Mouse (Mus musculus) heart, embryonic 14.5 days (tissue): ENCODE data around the gene Anapc15. TPM values are rescaled to one million over a fixed set of nuclear protein-coding genes. Genes with fewer than 3 reads are reported as not detected.
A peak's percentile ranks its signal among the peaks of the same experiment; 100 is the strongest.

Experiments used
- ATAC-seq: fragments of 200-750 bp; cut with Nextera tagmentation; 2 replicates; pipeline ENCODE4 v1.8.0; 2017; ENCODE audit warnings: low read depth, moderate TSS enrichment; ENCODE audit not compliant: insufficient number of reproducible peaks, insufficient read depth, low FRiP score
- H3K27ac ChIP-seq, 2 experiments: fragments of 200-500 bp in 1 of 2; fragments of 300-500 bp in 1 of 2; sonication (generic) in 1 of 2; replicated peaks in 1 of 2; 2 replicates each; pipeline ENCODE4 v1.5.1; 2012 to 2014; ENCODE audit warnings: low read depth in 2 of 2, low read length in 2 of 2, control low read depth in 1 of 2, mild to moderate bottlenecking in 1 of 2, mixed read lengths in 1 of 2; ENCODE audit not compliant: control insufficient read depth in 1 of 2, insufficient read depth in 1 of 2
- H3K27me3 ChIP-seq: fragments of 300-500 bp; sonication (generic); 2 replicates; pipeline ENCODE4 v1.6.1; 2014; ENCODE audit warnings: mild to moderate bottlenecking, low read length, control low read depth; ENCODE audit not compliant: control insufficient read depth, insufficient read depth
- H3K36me3 ChIP-seq: fragments of 300-500 bp; sonication (generic); 2 replicates; pipeline ENCODE4 v1.6.1; 2014; ENCODE audit warnings: mild to moderate bottlenecking, control low read depth, low read length, mixed read lengths; ENCODE audit not compliant: control insufficient read depth, insufficient read depth
- H3K4me1 ChIP-seq, 2 experiments: fragments of 200-500 bp in 1 of 2; fragments of 300-500 bp in 1 of 2; sonication (generic) in 1 of 2; 2 replicates each; pipeline ENCODE4 v1.6.1; 2012 to 2014; ENCODE audit warnings: low read length in 2 of 2, control low read depth in 1 of 2, mixed read lengths in 1 of 2; ENCODE audit not compliant: control insufficient read depth in 2 of 2, insufficient read depth in 2 of 2
- H3K4me2 ChIP-seq: fragments of 300-500 bp; sonication (generic); 2 replicates; pipeline ENCODE4 v1.6.1; 2014; ENCODE audit warnings: mild to moderate bottlenecking, low read length
- H3K4me3 ChIP-seq, 2 experiments: fragments of 200-500 bp in 1 of 2; fragments of 300-500 bp in 1 of 2; sonication (generic) in 1 of 2; 2 replicates each; pipeline ENCODE4 v1.5.1; 2012 to 2014; ENCODE audit warnings: low read length in 2 of 2, mild to moderate bottlenecking in 2 of 2, control low read depth in 1 of 2, low read depth in 1 of 2, moderate library complexity in 1 of 2; ENCODE audit not compliant: control insufficient read depth in 1 of 2, insufficient read depth in 1 of 2
- H3K9ac ChIP-seq: fragments of 300-500 bp; sonication (generic); 2 replicates; pipeline ENCODE4 v1.6.1; 2014; ENCODE audit warnings: mild to moderate bottlenecking, low read length
- H3K9me3 ChIP-seq: fragments of 300-500 bp; sonication (generic); 2 replicates; pipeline ENCODE4 v1.6.1; 2016; ENCODE audit warnings: low read length, control low read depth; ENCODE audit not compliant: control insufficient read depth
- WGBS: fragments of 180-500 bp; shearing (Covaris S2); extraction: QIAGEN DNeasy Blood & Tissue Kit; methylation state at CpG from one replicate; pipeline ENCODE4 v1.1.7; 2014; 5-methylcytosine and 5-hydroxymethylcytosine counted together
- polyA plus RNA-seq: library from polyadenylated mRNA; unstranded; fragments of >200 nt; fragmentation: Nextera tagmentation; extraction: Ambion mirVana; gene quantifications from 2 replicates; pipeline ENCODE4 v1.2.1, GENCODE M21; 2014

The Anapc15 gene
- polyA plus RNA-seq, 1 experiment from 2014 or later: 52.0 TPM

DNA sequence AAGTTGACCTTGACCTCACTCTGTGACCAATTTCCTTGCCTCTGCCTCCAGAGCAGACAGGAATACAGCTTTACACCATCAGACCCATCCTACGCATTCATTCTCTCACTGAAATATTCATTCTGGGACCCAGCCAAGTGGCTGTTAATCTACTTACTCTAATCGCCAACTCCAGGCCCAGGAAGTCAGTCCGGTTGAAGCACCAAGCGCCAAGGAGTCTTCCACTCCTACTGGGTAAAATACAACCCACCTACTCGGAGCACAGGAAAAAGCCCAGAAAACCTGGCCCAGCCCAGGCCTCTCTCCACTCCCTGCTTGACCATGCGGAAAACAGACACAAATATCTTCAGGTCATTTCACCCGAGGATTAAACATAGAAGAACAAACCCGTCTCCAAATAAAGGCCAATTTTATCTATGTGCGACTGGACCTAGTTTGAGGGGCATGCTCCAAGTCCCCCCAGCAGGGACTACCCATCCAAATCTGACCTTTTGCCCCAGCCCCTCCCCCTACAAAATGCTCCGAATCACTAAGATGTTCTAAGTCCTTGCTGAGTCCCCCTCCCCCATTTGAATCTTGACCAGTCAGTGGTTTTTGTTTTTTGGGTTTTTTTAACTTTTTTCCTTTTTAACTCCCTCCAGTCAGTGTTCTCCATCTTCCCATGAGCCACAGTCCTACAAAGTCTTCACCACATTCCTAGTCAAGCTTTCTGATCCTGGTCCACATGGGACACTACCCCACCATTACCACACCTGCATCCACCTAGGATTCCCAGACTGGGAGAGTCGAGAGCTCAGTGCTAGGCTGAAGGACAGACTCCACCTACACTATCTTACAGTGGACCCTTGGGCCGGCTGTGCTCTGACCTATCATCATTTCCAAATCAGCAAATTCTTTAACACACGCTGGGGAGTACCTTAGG, 5.0 kb downstream of the Anapc15 start:
- no peak for ATAC-seq
- H3K36me3 ChIP-seq: no peaks in the 10 kb centered on the region
- WGBS: 54% methylated on average over 13 of the region's 13 CpGs
- no peaks in the 10 kb centered on the region for H3K9me3 ChIP-seq
- no peaks in the 10 kb centered on the region for H3K27me3 ChIP-seq
- H3K9ac ChIP-seq: no peak overlapping the region
- no peak overlapping the region for H3K4me2 ChIP-seq
- peaks cover 21 to 32% of the 10 kb centered on the region in 2 experiments for H3K4me1 ChIP-seq
- no peak overlapping the region for H3K4me3 ChIP-seq
- peak overlapping the region; percentile 5 to 33; a peak in 2 of 4 replicates for H3K27ac ChIP-seq

DNA sequence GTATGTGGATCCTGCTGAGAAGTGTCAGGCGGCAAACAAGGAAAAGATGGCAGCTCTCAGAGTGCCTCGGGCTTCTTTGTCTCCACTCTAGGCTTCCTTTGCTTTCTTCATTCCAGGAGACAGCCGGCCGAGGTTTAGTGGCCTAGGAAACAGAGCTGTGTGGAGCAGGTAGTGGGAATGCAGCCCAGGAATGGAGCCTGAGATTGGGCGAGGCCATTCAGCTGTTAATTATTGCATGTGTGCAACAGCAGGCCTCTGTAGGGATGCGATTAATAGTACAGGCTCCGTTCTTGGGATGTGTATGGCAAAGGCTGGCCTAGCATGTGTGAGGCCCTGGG, 5.6 kb downstream of the Anapc15 start:
- Histone ChIP-seq H3K27me3 (no peaks in the 10 kb centered on the region), H3K9ac (no peak overlapping the region), H3K36me3 (no peaks in the 10 kb centered on the region), H3K4me3 (no peak overlapping the region), H3K27ac (0 out of 4 replicates have a peak overlapping the region, but pooled peaks of 1 of the 2 experiments have one; percentile 5), H3K9me3 (no peaks in the 10 kb centered on the region), H3K4me2 (no peak overlapping the region), H3K4me1 (peaks cover 21 to 32% of the 10 kb centered on the region in 2 experiments)
- 63% methylated on average over 7 of the region's 7 CpGs for WGBS
- ATAC-seq: no peak

DNA sequence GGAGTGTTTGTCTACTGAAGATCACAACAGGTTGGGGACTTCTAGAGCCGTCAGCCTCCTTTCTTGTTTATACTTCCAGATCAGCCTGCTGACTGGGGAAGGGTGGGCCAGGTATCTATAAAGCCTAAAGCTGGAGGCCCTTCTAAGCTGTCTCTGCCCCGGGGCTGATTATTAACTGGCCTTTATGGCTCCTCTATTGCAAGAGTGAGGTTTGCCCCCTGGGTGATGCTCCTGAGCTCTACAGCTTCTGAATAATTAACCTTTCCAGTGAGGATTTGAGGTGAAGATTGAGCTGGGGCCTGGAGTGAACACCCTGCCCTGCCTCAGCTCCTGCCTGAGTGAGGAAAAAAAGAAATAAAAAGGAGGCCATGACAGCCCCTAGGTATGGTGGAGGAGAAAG, 7.1 kb downstream of the Anapc15 start, which contains the start of gene Folr1:
Folr1 (minus strand) TSS at position 160 of the 400 bp plus-strand sequence.
- Histone ChIP-seq H3K4me3 (no peak within 1 kb of the TSS), H3K27ac (peak within 1 kb of the TSS; percentile 34 to 46; a peak in 3 of 4 replicates), H3K4me2 (no peak within 1 kb of the TSS), H3K9me3 (no peaks in the 10 kb centered on the region), H3K27me3 (no peaks in the 10 kb centered on the region), H3K4me1 (peaks cover 21 to 32% of the 10 kb centered on the region in 2 experiments), H3K36me3 (no peaks in the 10 kb centered on the region), H3K9ac (no peak within 1 kb of the TSS)
- WGBS: 83% methylated on average over 2 of the region's 2 CpGs
- no peak for ATAC-seq

DNA sequence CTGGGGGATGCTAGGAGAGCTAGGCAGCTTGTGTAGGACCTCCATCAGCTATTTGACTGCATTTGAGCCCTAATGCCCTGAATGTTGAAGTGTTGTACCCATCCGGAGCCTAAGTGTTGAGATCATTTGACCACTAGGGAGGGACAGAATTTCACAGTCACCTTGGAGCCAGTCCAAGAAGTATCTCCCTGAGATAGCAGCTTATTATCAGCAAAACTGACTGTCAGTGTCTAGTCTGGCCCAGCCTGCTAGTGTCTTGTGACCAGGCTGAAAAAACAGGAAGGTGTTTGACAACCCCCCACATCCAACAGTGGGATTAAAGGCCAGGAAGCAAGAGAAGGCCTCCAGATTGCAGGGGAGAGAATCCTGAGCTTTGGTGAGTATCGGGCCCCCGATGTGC, 7.8 kb downstream of the Anapc15 start:
- Histone ChIP-seq H3K9ac (no peak overlapping the region), H3K27ac (peak overlapping the region; percentile 34 to 46; a peak in 3 of 4 replicates), H3K9me3 (no peaks in the 10 kb centered on the region), H3K4me1 (peaks cover 21 to 32% of the 10 kb centered on the region in 2 experiments), H3K4me2 (no peak overlapping the region), H3K27me3 (no peaks in the 10 kb centered on the region), H3K36me3 (no peaks in the 10 kb centered on the region), H3K4me3 (no peak overlapping the region)
- WGBS: 25% methylated on average over 3 of the region's 3 CpGs
- peak; percentile 55; the same call in 1 of the 2 replicates for ATAC-seq

DNA sequence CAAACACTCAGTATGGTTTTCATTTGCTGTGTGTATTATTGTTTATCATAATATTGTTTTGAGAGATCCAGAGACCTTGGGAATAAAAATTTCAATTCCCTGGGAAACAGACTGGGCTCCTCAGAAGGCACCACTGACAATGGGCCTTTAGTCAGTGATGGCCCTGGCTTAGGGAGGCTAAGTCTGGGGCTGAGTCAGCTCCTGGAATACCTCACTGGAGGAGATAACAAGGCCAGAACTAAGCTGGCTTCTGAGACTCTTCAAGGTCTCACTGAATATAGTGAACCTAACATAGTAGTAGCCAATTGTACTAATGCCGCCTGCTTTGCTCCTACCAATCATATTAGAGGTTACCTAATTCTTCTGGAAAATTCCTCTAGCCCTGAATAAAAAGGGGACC, 12.5 kb downstream of the Anapc15 start:
- WGBS: 93% methylated on average over 1 of the region's 1 CpGs
- ATAC-seq: no peak

DNA sequence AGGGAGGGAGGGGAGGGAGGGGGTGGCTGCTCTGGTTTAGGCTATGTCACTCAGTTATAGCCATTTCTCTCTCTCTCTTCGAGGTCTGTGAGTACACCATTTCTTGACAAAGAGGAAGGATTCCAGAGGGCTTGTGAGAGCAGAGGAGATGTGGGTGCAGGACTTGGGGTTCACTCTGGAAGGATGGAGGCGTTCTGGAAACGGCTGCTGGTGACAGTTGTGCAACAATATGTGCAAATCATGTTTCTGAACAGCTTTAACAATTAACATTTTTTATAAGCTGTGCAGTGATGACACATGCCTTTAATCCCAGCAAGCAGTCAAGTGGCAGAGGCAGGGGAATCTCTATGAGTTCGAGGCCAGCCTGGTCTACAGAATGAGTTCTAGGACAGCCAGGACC, 17.3 kb downstream of the Anapc15 start:
- Histone ChIP-seq H3K9me3 (no peaks in the 10 kb centered on the region), H3K9ac (no peak overlapping the region), H3K27me3 (no peaks in the 10 kb centered on the region), H3K4me2 (no peak overlapping the region), H3K36me3 (no peaks in the 10 kb centered on the region), H3K27ac (no peak overlapping the region), H3K4me3 (no peak overlapping the region), H3K4me1 (peaks cover 0 to 3% of the 10 kb centered on the region in 2 experiments; a peak in 1 of 4 replicates)
- 71% methylated on average over 4 of the region's 4 CpGs for WGBS
- ATAC-seq: no peak

More for the DNA sequence above, 12.5 kb downstream of the Anapc15 start:
- Histone ChIP-seq H3K9ac (no peak overlapping the region), H3K27me3 (no peaks in the 10 kb centered on the region), H3K4me3 (no peak overlapping the region), H3K4me1 (peaks cover 8 to 10% of the 10 kb centered on the region in 2 experiments; a peak in 3 of 4 replicates), H3K36me3 (no peaks in the 10 kb centered on the region), H3K9me3 (no peaks in the 10 kb centered on the region), H3K4me2 (no peak overlapping the region), H3K27ac (no peak overlapping the region)

DNA sequence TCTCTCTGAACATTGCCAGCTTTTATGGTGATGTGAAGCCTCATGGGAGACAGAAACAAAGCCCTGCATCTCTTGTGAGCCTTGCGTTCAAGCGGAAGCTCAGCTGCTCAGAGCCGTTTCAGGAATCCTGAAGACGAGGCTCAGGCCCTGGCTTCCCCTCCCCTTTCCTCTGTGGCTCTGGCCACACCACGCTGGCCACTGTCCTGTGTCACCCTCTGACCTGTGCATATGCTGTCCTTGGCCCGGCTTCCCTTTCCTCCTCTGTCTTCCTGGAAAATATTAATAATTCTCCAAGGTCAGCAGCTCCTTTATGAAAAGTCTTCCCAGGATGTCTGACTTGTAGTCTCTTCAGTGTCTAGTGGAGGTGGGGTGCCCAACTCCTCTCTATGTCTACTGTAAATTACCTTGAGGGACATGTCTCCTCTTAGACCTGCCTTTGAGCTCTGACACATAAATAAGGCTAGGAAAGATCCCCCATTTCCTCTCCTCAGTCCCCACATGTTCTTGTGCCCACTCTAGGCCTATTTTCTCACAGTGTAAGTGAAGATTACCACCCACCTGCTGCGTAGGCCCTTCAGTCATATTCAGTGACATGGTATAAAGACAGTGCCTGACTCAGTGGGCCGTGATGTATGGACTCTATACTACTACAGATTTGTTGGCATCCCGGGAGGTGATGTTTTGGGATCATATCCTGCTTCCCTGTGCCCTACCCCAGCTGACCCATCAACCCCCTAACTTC, 19.1 kb downstream of the Anapc15 start:
- no peak overlapping the region; the same call in 1 of the 2 replicates for H3K9ac ChIP-seq
- no peaks in the 10 kb centered on the region for H3K36me3 ChIP-seq
- no peaks in the 10 kb centered on the region for H3K27me3 ChIP-seq
- no peak overlapping the region for H3K27ac ChIP-seq
- no peak overlapping the region for H3K4me2 ChIP-seq
- WGBS: 55% methylated on average over 9 of the region's 9 CpGs
- no peak for ATAC-seq
- peaks cover 0 to 3% of the 10 kb centered on the region in 2 experiments; a peak in 1 of 4 replicates for H3K4me1 ChIP-seq
- no peak overlapping the region for H3K4me3 ChIP-seq
- H3K9me3 ChIP-seq: no peaks in the 10 kb centered on the region
